Mouse (Mus musculus) bone marrow, adult 2 months (tissue): ENCODE data around the gene Mylpf.
A peak's percentile ranks its signal among the peaks of the same experiment; 100 is the strongest.

Experiments
- CTCF ChIP-seq: fragments of 200-500 bp; IDR thresholded peaks from 2 replicates; pipeline ENCODE4 v1.5.1; 2011; ENCODE audit warnings: low read length, control low read depth; ENCODE audit not compliant: control insufficient read depth, insufficient read depth
- POLR2A ChIP-seq: fragments of 200-500 bp; IDR thresholded peaks from 2 replicates; pipeline ENCODE4 v1.6.1; 2011; ENCODE audit warnings: low read depth, mild to moderate bottlenecking, control low read depth, low read length, borderline replicate concordance; ENCODE audit not compliant: control insufficient read depth

- TF ChIP-seq POLR2A (peak; percentile 74; the same call in 1 of the 2 replicates), CTCF (no peak)
Observed at GRCm38 (mm10) chr7:127243870-127244657, 35.4 kb downstream of the Mylpf start, which contains the start of gene Zfp771.
